Mouse (Mus musculus): ENCODE measurements around the gene Sncg.

DNA sequence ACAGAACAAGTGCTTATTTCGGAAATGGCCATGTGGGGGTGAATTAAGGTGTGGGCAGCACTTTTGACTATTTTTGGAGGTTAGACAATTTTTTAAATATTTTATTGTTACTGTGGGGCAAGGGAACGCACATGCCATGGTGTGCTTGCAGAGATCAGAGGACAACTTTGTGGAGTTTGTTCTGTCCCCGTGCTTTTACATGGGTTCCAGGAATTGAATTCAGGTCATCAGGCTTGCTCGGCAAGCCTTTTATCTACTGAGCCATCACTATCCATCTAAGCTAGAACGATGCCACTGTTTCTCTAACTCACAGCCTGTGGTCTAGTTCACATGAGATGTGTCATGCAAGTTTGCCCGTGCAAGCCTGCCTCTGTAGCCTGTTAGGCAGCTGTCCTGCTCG is 26.3 kb downstream of the Sncg start:
- TF ChIP-seq CTCF (IDR thresholded peaks at IDR 0.05; ENCODE audit: low read depth) (no peak), EP300 (IDR thresholded peaks at IDR 0.05; ENCODE audit: low read depth) (no peak)

Data from heart, postnatal 0 days (tissue).